Mouse (Mus musculus): ENCODE data around the gene Fubp1. TPM values are rescaled to one million over a fixed set of nuclear protein-coding genes. Genes with fewer than 3 reads are reported as not detected.

The Fubp1 gene
- polyA plus RNA-seq, 1 experiment from 2014 or later: 424 TPM

DNA sequence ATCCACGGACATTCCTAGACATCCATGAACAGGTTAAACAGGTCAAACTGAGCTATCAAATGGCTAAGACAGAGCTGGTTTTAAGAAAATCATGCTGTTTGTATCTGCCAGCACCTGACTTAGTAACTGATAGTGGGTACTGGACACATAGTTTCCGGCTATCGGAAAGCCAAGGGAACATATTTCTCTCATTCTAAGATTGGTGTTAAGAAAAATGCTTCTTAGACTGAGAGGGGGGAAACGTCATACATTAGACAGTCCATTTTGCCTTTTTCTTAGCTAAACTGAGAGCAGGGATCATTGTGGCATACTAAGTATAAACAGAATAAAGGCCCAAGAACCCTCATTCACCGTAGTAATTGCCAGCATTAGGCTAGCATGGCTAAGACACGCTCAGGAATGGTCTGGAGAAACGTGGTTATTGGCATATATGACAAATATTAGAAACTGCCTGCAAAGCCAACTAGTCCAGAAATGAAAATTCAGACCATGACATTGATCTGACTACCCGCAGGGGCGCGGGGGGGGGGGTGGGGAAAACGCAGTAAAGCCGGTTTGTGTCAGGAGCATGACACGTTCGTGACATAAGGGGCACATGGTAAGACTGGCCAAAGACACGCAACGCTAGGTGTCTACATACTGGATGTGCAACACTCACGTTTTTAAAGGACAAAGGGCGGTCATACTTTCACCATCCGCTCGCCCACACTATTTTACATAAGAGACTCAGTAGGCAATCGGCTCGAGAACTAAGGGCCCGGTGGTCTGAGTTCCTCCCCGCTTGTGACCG is 850 bp upstream of the Fubp1 start:
- peak; percentile 50 for ATAC-seq (ENCODE audit: low FRiP score)
- WGBS: 8% methylated on average over 25 of the region's 25 CpGs
- peak overlapping the region; percentile 64 for H3K4me2 ChIP-seq (replicated peaks; ENCODE audit: low read depth, low read length)

DNA sequence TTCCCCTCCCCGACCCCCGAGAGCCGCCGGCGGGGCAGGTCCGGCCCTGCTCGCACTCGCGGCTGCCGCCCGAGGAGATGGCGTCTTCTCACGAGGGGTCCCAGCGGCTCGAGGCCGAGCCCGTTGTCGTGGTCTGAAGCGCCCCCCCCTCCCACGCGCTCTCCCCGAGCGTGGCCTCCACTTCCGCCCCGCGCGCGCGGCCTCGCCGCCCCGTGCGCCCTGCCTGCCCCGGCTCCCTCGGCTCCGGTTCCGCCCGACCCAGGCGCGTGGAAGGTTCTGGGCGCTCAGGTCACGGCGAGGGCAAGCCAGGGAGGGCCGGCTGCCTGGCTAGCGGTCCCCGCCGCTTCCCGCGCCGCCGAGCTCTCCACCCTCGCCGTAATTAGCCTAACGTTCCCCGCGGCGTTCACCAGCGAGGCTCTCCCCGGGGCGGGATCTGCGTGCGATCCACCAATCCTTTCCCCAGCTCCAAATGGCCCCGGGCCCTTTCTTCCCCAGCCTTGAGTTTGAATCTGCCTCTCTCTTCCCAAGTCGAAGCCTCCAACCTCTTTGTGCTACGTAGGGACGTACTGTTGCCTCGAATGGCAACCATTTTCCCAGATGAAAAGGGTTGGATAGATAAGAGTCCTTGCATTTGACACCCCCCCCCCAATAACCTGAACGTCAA is 638 bp downstream of the Fubp1 start:
- Histone ChIP-seq H3K27me3 (ENCODE audit: control insufficient read depth, insufficient read depth, low read length) (no peaks in the 10 kb centered on the region), H3K9ac (ENCODE audit: low read depth, low read length) (peak overlapping the region; percentile 100), H3K4me3 (ENCODE audit: low read depth, low read length) (peak overlapping the region; percentile 98), H3K36me3 (ENCODE audit: control insufficient read depth, insufficient read depth, low read length) (no peaks in the 10 kb centered on the region), H3K4me1 (replicated peaks; ENCODE audit: control insufficient read depth, insufficient read depth, low read length) (peaks cover 11% of the 10 kb centered on the region; the same call in 1 of the 2 replicates), H3K27ac (ENCODE audit: low read depth, low read length) (peak overlapping the region; percentile 100), H3K9me3 (ENCODE audit: control insufficient read depth, low read length) (no peaks in the 10 kb centered on the region), H3K4me2 (replicated peaks; ENCODE audit: low read depth, low read length) (peak overlapping the region; percentile 86)
- WGBS: under 1% methylated on average over 40 of the region's 68 CpGs
- DNase-seq (ENCODE audit: low spot score) (peak; percentile 81), ATAC-seq (ENCODE audit: low FRiP score) (peak; percentile 69)

More for the DNA sequence above, 850 bp upstream of the Fubp1 start:
- Histone ChIP-seq H3K27ac (ENCODE audit: low read depth, low read length) (peak overlapping the region; percentile 100), H3K4me1 (replicated peaks; ENCODE audit: control insufficient read depth, insufficient read depth, low read length) (peaks cover 11% of the 10 kb centered on the region; the same call in 1 of the 2 replicates), H3K9me3 (ENCODE audit: control insufficient read depth, low read length) (no peaks in the 10 kb centered on the region), H3K9ac (ENCODE audit: low read depth, low read length) (peak overlapping the region; percentile 100), H3K36me3 (ENCODE audit: control insufficient read depth, insufficient read depth, low read length) (no peaks in the 10 kb centered on the region), H3K27me3 (ENCODE audit: control insufficient read depth, insufficient read depth, low read length) (no peaks in the 10 kb centered on the region), H3K4me3 (ENCODE audit: low read depth, low read length) (peak overlapping the region; percentile 98)
- DNase-seq (ENCODE audit: low spot score): peak; percentile 68

DNA sequence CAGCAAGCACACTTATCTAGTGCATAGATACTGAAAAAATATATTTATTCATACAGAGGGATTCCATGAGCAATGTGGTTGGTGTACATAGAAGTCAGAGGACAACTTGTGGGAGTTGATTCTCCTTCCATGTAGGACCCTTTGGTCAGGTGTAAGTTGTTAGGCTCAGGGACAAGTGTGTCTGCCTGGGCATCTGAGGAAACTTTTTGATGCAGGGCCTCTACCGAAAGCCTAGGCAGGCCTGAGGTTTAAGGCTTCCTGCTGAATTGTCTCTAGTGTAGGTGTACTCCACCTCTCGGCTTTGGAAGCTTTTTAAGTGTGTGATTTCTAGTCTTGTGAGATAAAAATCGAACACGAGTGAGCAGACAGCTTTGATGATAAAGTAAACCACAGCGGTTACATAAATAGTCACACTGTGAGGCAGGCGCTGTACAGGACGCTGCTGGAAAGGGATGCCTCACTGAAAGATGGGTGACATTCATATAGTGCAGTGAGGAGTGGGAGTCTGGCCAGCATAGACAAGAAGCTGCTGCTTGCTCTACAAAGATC is 1.6 kb downstream of the Fubp1 start:
- Histone ChIP-seq H3K9ac (ENCODE audit: low read depth, low read length) (peak overlapping the region; percentile 100), H3K4me1 (replicated peaks; ENCODE audit: control insufficient read depth, insufficient read depth, low read length) (peaks cover 11% of the 10 kb centered on the region; the same call in 1 of the 2 replicates), H3K27me3 (ENCODE audit: control insufficient read depth, insufficient read depth, low read length) (no peaks in the 10 kb centered on the region), H3K9me3 (ENCODE audit: control insufficient read depth, low read length) (no peaks in the 10 kb centered on the region), H3K4me3 (ENCODE audit: low read depth, low read length) (peak overlapping the region; percentile 98), H3K36me3 (ENCODE audit: control insufficient read depth, insufficient read depth, low read length) (no peaks in the 10 kb centered on the region), H3K27ac (ENCODE audit: low read depth, low read length) (no peak overlapping the region), H3K4me2 (replicated peaks; ENCODE audit: low read depth, low read length) (peak overlapping the region; percentile 86)
- no peak for DNase-seq (ENCODE audit: low spot score)
- ATAC-seq (ENCODE audit: low FRiP score): no peak
- 50% methylated on average over 7 of the region's 7 CpGs for WGBS

DNA sequence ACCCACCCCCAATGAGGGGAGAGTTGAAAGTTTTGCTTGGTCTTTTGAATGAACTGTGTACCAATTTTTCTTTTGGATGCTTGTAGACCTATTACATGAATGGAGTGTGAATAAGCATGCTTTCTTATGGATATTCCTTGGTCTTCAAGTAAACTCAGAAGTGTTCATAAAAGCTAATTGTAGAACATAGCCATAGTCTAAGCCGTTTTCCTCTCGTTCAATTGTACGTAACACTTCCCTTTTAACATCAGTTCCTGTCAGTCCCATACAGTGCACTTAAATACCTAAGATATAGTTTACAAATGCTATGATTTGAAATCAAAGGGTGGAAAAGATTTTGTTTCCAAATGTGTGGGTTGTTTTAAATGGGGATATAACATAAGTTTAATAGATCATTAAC is 3.2 kb downstream of the Fubp1 start:
- Histone ChIP-seq H3K27ac (ENCODE audit: low read depth, low read length) (no peak overlapping the region), H3K27me3 (ENCODE audit: control insufficient read depth, insufficient read depth, low read length) (no peaks in the 10 kb centered on the region)

DNA sequence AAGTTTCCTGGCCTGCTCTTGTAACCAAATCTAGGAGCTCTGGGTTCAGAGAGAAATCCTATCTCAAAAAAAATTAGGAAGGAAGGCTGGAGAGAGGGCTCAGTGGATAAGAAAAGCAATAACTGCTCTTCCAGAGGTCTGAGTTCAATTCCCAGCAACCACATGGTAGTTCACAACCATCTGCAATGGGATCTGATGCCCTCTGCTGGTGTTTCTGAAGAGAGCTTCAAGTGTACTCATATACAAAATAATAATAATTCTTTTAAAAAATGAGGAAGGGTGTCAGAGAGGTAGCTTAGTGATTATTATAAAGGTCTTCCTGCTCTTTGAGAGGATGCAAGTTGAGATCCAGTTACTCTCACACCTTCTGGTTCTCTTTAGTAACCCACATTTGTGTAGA is 14.7 kb downstream of the Fubp1 start:
- ATAC-seq (ENCODE audit: low FRiP score) (no peak), DNase-seq (ENCODE audit: low spot score) (no peak)
- H3K36me3 ChIP-seq (ENCODE audit: control insufficient read depth, insufficient read depth, low read length): peaks cover 37% of the 10 kb centered on the region

More for the DNA sequence above, 3.2 kb downstream of the Fubp1 start:
- Histone ChIP-seq H3K4me3 (ENCODE audit: low read depth, low read length) (peak overlapping the region; percentile 13; the same call in 1 of the 2 replicates), H3K4me2 (replicated peaks; ENCODE audit: low read depth, low read length) (peak overlapping the region; percentile 23; the same call in 1 of the 2 replicates), H3K9me3 (ENCODE audit: control insufficient read depth, low read length) (no peaks in the 10 kb centered on the region), H3K9ac (ENCODE audit: low read depth, low read length) (no peak overlapping the region), H3K36me3 (ENCODE audit: control insufficient read depth, insufficient read depth, low read length) (no peaks in the 10 kb centered on the region), H3K4me1 (replicated peaks; ENCODE audit: control insufficient read depth, insufficient read depth, low read length) (peaks cover 11% of the 10 kb centered on the region; the same call in 1 of the 2 replicates)
- DNase-seq (ENCODE audit: low spot score) (no peak), ATAC-seq (ENCODE audit: low FRiP score) (no peak)
- WGBS: 81% methylated on average over 3 of the region's 3 CpGs

DNA sequence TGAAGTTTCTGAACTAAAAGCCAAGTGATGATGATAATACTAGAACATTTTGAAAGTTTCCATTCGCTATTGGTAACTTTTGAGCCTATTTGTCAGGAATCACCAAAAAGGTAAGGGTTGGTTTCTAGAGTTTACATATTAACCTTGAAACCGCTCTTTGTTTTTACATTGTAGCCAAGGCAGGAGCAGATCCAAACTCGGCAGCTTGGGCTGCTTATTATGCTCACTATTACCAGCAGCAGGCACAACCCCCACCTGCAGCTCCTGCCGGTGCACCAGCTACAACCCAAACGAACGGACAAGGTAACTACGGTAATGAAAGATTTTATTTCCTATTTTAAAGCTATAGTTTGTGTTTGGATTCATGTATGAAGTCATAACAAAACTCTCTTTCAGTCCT is 15.7 kb downstream of the Fubp1 start:
- Histone ChIP-seq H3K4me3 (ENCODE audit: low read depth, low read length) (no peak overlapping the region), H3K9me3 (ENCODE audit: control insufficient read depth, low read length) (no peaks in the 10 kb centered on the region), H3K36me3 (ENCODE audit: control insufficient read depth, insufficient read depth, low read length) (peaks cover 37% of the 10 kb centered on the region), H3K9ac (ENCODE audit: low read depth, low read length) (no peak overlapping the region), H3K27ac (ENCODE audit: low read depth, low read length) (no peak overlapping the region), H3K4me2 (replicated peaks; ENCODE audit: low read depth, low read length) (no peak overlapping the region), H3K27me3 (ENCODE audit: control insufficient read depth, insufficient read depth, low read length) (no peaks in the 10 kb centered on the region), H3K4me1 (replicated peaks; ENCODE audit: control insufficient read depth, insufficient read depth, low read length) (no peaks in the 10 kb centered on the region)
- WGBS: 97% methylated on average over 7 of the region's 7 CpGs
- ATAC-seq (ENCODE audit: low FRiP score) (no peak), DNase-seq (ENCODE audit: low spot score) (no peak)

More for the DNA sequence above, 14.7 kb downstream of the Fubp1 start:
- Histone ChIP-seq H3K4me1 (replicated peaks; ENCODE audit: control insufficient read depth, insufficient read depth, low read length) (no peaks in the 10 kb centered on the region), H3K4me3 (ENCODE audit: low read depth, low read length) (no peak overlapping the region), H3K9me3 (ENCODE audit: control insufficient read depth, low read length) (no peaks in the 10 kb centered on the region), H3K9ac (ENCODE audit: low read depth, low read length) (no peak overlapping the region), H3K27ac (ENCODE audit: low read depth, low read length) (no peak overlapping the region), H3K27me3 (ENCODE audit: control insufficient read depth, insufficient read depth, low read length) (no peaks in the 10 kb centered on the region), H3K4me2 (replicated peaks; ENCODE audit: low read depth, low read length) (no peak overlapping the region)

DNA sequence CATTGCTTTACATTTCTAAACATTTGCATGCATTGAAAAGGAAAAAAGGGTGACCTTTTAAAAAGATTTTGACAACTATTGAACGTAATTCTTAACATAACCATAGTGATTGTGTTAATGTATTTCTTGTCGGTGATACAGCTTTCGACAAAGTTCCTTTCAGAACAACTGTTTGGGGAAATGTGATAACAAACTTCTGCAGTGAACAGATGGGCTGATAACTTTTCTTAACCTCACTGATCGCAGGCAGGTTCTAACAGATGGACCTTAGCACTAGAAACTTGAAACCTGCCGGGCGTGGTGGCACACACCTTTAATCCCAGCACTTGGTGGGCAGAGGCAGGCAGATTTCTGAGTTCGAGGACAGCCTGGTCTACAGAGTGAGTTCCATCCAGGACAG is 18.6 kb downstream of the Fubp1 start:
- no peak for ATAC-seq (ENCODE audit: low FRiP score)
- WGBS: 98% methylated on average over 7 of the region's 7 CpGs
- H3K36me3 ChIP-seq (ENCODE audit: control insufficient read depth, insufficient read depth, low read length): peaks cover 22% of the 10 kb centered on the region
- H3K4me1 ChIP-seq (replicated peaks; ENCODE audit: control insufficient read depth, insufficient read depth, low read length): no peaks in the 10 kb centered on the region
- no peak overlapping the region for H3K27ac ChIP-seq (ENCODE audit: low read depth, low read length)
- no peak overlapping the region for H3K9ac ChIP-seq (ENCODE audit: low read depth, low read length)
- no peak overlapping the region for H3K4me3 ChIP-seq (ENCODE audit: low read depth, low read length)
- no peaks in the 10 kb centered on the region for H3K9me3 ChIP-seq (ENCODE audit: control insufficient read depth, low read length)
- no peak for DNase-seq (ENCODE audit: low spot score)
- no peaks in the 10 kb centered on the region for H3K27me3 ChIP-seq (ENCODE audit: control insufficient read depth, insufficient read depth, low read length)
- no peak overlapping the region for H3K4me2 ChIP-seq (replicated peaks; ENCODE audit: low read depth, low read length)

DNA sequence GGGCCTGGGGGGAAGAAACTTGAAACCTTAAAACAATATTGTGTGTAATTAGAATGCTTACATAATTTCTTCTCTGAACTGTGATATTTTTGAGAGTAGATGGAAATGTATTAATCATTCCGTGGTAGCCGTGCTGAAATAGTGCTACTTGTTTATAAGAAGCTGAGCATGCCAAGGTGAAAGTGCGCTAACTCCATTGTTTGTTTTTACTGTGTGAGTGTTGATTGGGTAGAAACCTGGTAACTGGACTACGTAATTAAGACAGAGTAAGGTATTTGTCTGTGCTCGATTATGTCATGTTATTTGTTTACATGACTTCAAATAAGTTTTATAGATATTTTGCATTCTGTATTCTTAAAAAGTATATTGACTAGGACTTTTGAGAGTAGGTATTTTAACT is 19.0 kb downstream of the Fubp1 start:
- Histone ChIP-seq H3K4me2 (replicated peaks; ENCODE audit: low read depth, low read length) (no peak overlapping the region), H3K9ac (ENCODE audit: low read depth, low read length) (no peak overlapping the region), H3K27me3 (ENCODE audit: control insufficient read depth, insufficient read depth, low read length) (no peaks in the 10 kb centered on the region), H3K4me3 (ENCODE audit: low read depth, low read length) (no peak overlapping the region), H3K4me1 (replicated peaks; ENCODE audit: control insufficient read depth, insufficient read depth, low read length) (no peaks in the 10 kb centered on the region), H3K27ac (ENCODE audit: low read depth, low read length) (no peak overlapping the region), H3K9me3 (ENCODE audit: control insufficient read depth, low read length) (no peaks in the 10 kb centered on the region), H3K36me3 (ENCODE audit: control insufficient read depth, insufficient read depth, low read length) (peaks cover 18% of the 10 kb centered on the region)
- WGBS: 93% methylated on average over 5 of the region's 5 CpGs
- no peak for ATAC-seq (ENCODE audit: low FRiP score)
- DNase-seq (ENCODE audit: low spot score): no peak
